Comparison of ENCODE assay signal across 28 mouse cellular contexts in genomic region chr1:189639581-189639980, GRCm38 (mm10). TPM values are rescaled to one million over a fixed set of nuclear protein-coding genes. Genes with fewer than 3 reads are reported as not detected.
DNase-seq lines count a peak whose midpoint lies in the region; ATAC-seq and TF ChIP-seq lines count a peak whose summit lies in the region.
"Had no signal": no experiment of that assay in that cellular context is flagged by ENCODE, and none has a peak within 500 bp of the region (broad histone marks: within the 10 kb centered on the region; RNA-seq: fewer than 3 reads in every experiment).

No protein-coding gene starts in this region.

- H3K9ac ChIP-seq in midbrain, embryonic 14.5 days (replicated peaks; ENCODE audit: low read length), result no peak overlapping the region
- no peak overlapping the region for H3K9ac ChIP-seq in midbrain, embryonic 16.5 days (ENCODE audit: low read depth, low read length)
- H3K9ac ChIP-seq: forebrain, postnatal 0 days; hindbrain, embryonic 13.5 days had no signal

- no peak for TF ChIP-seq POLR2A in myocyte (IDR thresholded peaks at IDR 0.05; ENCODE audit: insufficient read length, low read depth)

- no peaks in the 10 kb centered on the region for H3K79me2 ChIP-seq in myocyte (ENCODE audit: control insufficient read depth, insufficient read depth)

- no peak overlapping the region for H3ac ChIP-seq in myocyte (ENCODE audit: control insufficient read depth, insufficient read length)

- H3K27ac ChIP-seq in midbrain, embryonic 14.5 days (replicated peaks; ENCODE audit: low read depth, low read length), result no peak overlapping the region
- no peak overlapping the region for H3K27ac ChIP-seq in midbrain, embryonic 16.5 days (ENCODE audit: low read length)
- H3K27ac ChIP-seq in embryonic facial prominence, embryonic 10.5 days (replicated peaks), result no peak overlapping the region
- H3K27ac ChIP-seq: hindbrain, embryonic 10.5 days; hindbrain, embryonic 13.5 days; hindbrain, postnatal 0 days had no signal

- peaks cover 5% of the 10 kb centered on the region for H3K36me3 ChIP-seq in midbrain, embryonic 14.5 days (ENCODE audit: control insufficient read depth, insufficient read depth, low read length)
- no peaks in the 10 kb centered on the region for H3K36me3 ChIP-seq in midbrain, embryonic 16.5 days (ENCODE audit: control insufficient read depth, insufficient read depth, low read length)
- H3K36me3 ChIP-seq in embryonic facial prominence, embryonic 10.5 days (replicated peaks), result peaks cover 60% of the 10 kb centered on the region
- H3K36me3 ChIP-seq in myocyte (ENCODE audit: control insufficient read depth, insufficient read depth), result peaks cover 26% of the 10 kb centered on the region
- H3K36me3 ChIP-seq: hindbrain, embryonic 13.5 days had no signal

- H3K4me1 ChIP-seq in midbrain, embryonic 14.5 days (ENCODE audit: control insufficient read depth, insufficient read depth, low read length), result 0 out of 2 replicates have a peak, but pooled peaks cover 1% of the 10 kb centered on the region
- peaks cover 3% of the 10 kb centered on the region; the same call in 1 of the 2 replicates for H3K4me1 ChIP-seq in midbrain, embryonic 16.5 days (ENCODE audit: control insufficient read depth, insufficient read depth, low read length)
- H3K4me1 ChIP-seq in embryonic facial prominence, embryonic 10.5 days, result no peaks in the 10 kb centered on the region
- H3K4me1 ChIP-seq: hindbrain, embryonic 10.5 days had no signal

- ATAC-seq in midbrain, embryonic 14.5 days (ENCODE audit: low FRiP score, low TSS enrichment), result no peak
- no peak for ATAC-seq in midbrain, embryonic 16.5 days
- ATAC-seq: forebrain, embryonic 14.5 days; forebrain, postnatal 0 days; hindbrain, postnatal 0 days; inflammation-experienced regulatory T-cells, adult 6 months; intestine, embryonic 16.5 days had no signal

- WGBS in midbrain, embryonic 14.5 days, result 76% methylated on average over 6 of the region's 6 CpGs
- 77% methylated on average over 6 of the region's 6 CpGs for WGBS in midbrain, embryonic 16.5 days
- 86% methylated on average over 6 of the region's 6 CpGs for WGBS in embryonic facial prominence, embryonic 10.5 days

- H3K9me3 ChIP-seq in midbrain, embryonic 14.5 days (ENCODE audit: control insufficient read depth, low read length), result no peaks in the 10 kb centered on the region
- H3K9me3 ChIP-seq in midbrain, embryonic 16.5 days (replicated peaks; ENCODE audit: control insufficient read depth, low read length, poor library complexity, severe bottlenecking), result no peaks in the 10 kb centered on the region
- H3K9me3 ChIP-seq in embryonic facial prominence, embryonic 10.5 days, result no peaks in the 10 kb centered on the region
- H3K9me3 ChIP-seq: G1E; hindbrain, embryonic 10.5 days; hindbrain, embryonic 13.5 days had no signal

- peak; percentile 73 for DNase-seq in heart, adult 11 months
- DNase-seq in heart, postnatal 4 days, result no peak
- DNase-seq in midbrain, embryonic 14.5 days, result peak; percentile 32
- peak; percentile 7 for DNase-seq in embryonic facial prominence, embryonic 10.5 days (ENCODE audit: low spot score)
- DNase-seq in urinary bladder, postnatal 36 days (ENCODE audit: low spot score in 2 of 2), result no peak
- no peak for DNase-seq in left cerebral cortex, postnatal 14 days (ENCODE audit: low spot score in 2 of 2)
- DNase-seq: adrenal gland, postnatal 10 days; adrenal gland, postnatal 36 days; B cell, adult 2 months; cerebellum, adult 11 months; cerebellum, adult 2 months; cerebellum, adult 9-11 months; cerebellum, postnatal 36 days; embryo, embryonic 11 days; forebrain, postnatal 0 days; gastrocnemius, postnatal 10 days; gastrocnemius, postnatal 36 days had no signal

- no peak overlapping the region for H3K4me2 ChIP-seq in midbrain, embryonic 14.5 days (ENCODE audit: low read length)
- no peak overlapping the region for H3K4me2 ChIP-seq in midbrain, embryonic 16.5 days (ENCODE audit: low read length)
- H3K4me2 ChIP-seq in myocyte (ENCODE audit: low read depth), result no peak overlapping the region
- H3K4me2 ChIP-seq: heart, embryonic 11.5 days; hindbrain, embryonic 13.5 days had no signal

- H3K27me3 ChIP-seq in midbrain, embryonic 14.5 days (ENCODE audit: control insufficient read depth, insufficient read depth, low read length), result no peaks in the 10 kb centered on the region
- H3K27me3 ChIP-seq in midbrain, embryonic 16.5 days (ENCODE audit: control insufficient read depth, insufficient read depth, low read depth, low read length), result no peaks in the 10 kb centered on the region
- no peaks in the 10 kb centered on the region for H3K27me3 ChIP-seq in embryonic facial prominence, embryonic 10.5 days (replicated peaks; ENCODE audit: low read depth, poor library complexity, severe bottlenecking)
- no peaks in the 10 kb centered on the region for H3K27me3 ChIP-seq in myocyte (ENCODE audit: control insufficient read depth, insufficient read depth, insufficient read length)
- H3K27me3 ChIP-seq: CH12.LX; hindbrain, embryonic 13.5 days had no signal

- H3K4me3 ChIP-seq in midbrain, embryonic 14.5 days (replicated peaks; ENCODE audit: low read depth, low read length), result no peak overlapping the region
- no peak overlapping the region for H3K4me3 ChIP-seq in midbrain, embryonic 16.5 days (ENCODE audit: low read depth, low read length)
- no peak overlapping the region for H3K4me3 ChIP-seq in embryonic facial prominence, embryonic 10.5 days
- H3K4me3 ChIP-seq in myocyte, result no peak overlapping the region
- H3K4me3 ChIP-seq: hindbrain, embryonic 10.5 days; hindbrain, embryonic 13.5 days had no signal

- intact Hi-C loops in left cerebral cortex, postnatal 14 days (cut with DNase I), result no loop called here

TF ChIP-seq in myocyte, 11 proteins besides CTCF, POLR2A, EP300 and RAD21:
- TF ChIP-seq TCF12 (IDR thresholded peaks at IDR 0.05; ENCODE audit: insufficient read depth, poor library complexity, severe bottlenecking) (no peak), POLR2AphosphoS2 (IDR thresholded peaks at IDR 0.05; ENCODE audit: insufficient read length, low read depth) (peak; percentile 50)

RNA-seq across cellular contexts. Expression of gene Cenpf, which starts 48.3 kb away (rescaled TPM):
- 10 to 100 TPM; 49.5 to 65.6 TPM for total RNA-seq in heart, postnatal 4 days (2021)
- polyA plus RNA-seq in midbrain, embryonic 14.5 days (2014; fragmentation: Nextera tagmentation; extraction: Ambion mirVana), result 13.3 and 27.3 TPM in 2 replicates
- 10.1 and 11.2 TPM in 2 replicates for polyA plus RNA-seq in midbrain, embryonic 16.5 days (2015; fragmentation: Nextera tagmentation; extraction: Ambion mirVana)
- 108 and 110 TPM in 2 replicates for polyA plus RNA-seq in embryonic facial prominence, embryonic 10.5 days (2016; fragmentation: Nextera tagmentation; extraction: Ambion mirVana)
- 2.2 TPM for polyA plus RNA-seq in myocyte (2012; fragmentation: generic; extraction: Trizol)
- 1 to 10 TPM; 1.4 to 1.6 TPM for total RNA-seq in left cerebral cortex, postnatal 14 days (2021)

Comparison
In these comparisons a context has a peak if more than half of its experiments do, and no peak if none do; other contexts are left out.
1. DNase-seq: peak in heart, adult 11 months (single experiment), midbrain, embryonic 14.5 days (single experiment) and embryonic facial prominence, embryonic 10.5 days (single experiment); none in heart, postnatal 4 days (single experiment), urinary bladder, postnatal 36 days (0 of 2) and left cerebral cortex, postnatal 14 days (0 of 2).